Mouse (Mus musculus): ENCODE results near the gene Map4k4. TPM values are rescaled to one million over a fixed set of nuclear protein-coding genes. Genes with fewer than 3 reads are reported as not detected.

The Map4k4 gene
- polyA plus RNA-seq, 1 experiment from 2014 or later = 26.1 TPM

GRCm38 (mm10) chr1:39918517-39919115, 17.9 kb downstream of the Map4k4 start:
- no peak overlapping the region for H3K27ac ChIP-seq (ENCODE audit: poor library complexity, severe bottlenecking)
- H3K4me1 ChIP-seq (replicated peaks) = peaks cover 65% of the 10 kb centered on the region
- no peaks in the 10 kb centered on the region for H3K27me3 ChIP-seq (replicated peaks)
- WGBS = 46% methylated on average over 7 of the region's 7 CpGs
- no peak overlapping the region for H3K4me2 ChIP-seq
- no peak overlapping the region for H3K4me3 ChIP-seq
- ATAC-seq (ENCODE audit: insufficient number of reproducible peaks, low FRiP score) = no peak
- peaks cover 9% of the 10 kb centered on the region for H3K9me3 ChIP-seq (replicated peaks)
- no peak overlapping the region for H3K9ac ChIP-seq
- H3K36me3 ChIP-seq = peaks cover 14% of the 10 kb centered on the region

- no peak overlapping the region for H3K4me3 ChIP-seq
- ATAC-seq (ENCODE audit: insufficient number of reproducible peaks, low FRiP score) = no peak
- peaks cover 13% of the 10 kb centered on the region for H3K36me3 ChIP-seq
- WGBS = 45% methylated on average over 2 of the region's 2 CpGs
- peaks cover 1% of the 10 kb centered on the region for H3K9me3 ChIP-seq (replicated peaks)
- H3K9ac ChIP-seq = no peak overlapping the region
- no peaks in the 10 kb centered on the region for H3K27me3 ChIP-seq (replicated peaks)
- no peak overlapping the region; the same call in 1 of the 2 replicates for H3K27ac ChIP-seq (ENCODE audit: poor library complexity, severe bottlenecking)
- peaks cover 78% of the 10 kb centered on the region for H3K4me1 ChIP-seq (replicated peaks)
- H3K4me2 ChIP-seq = no peak overlapping the region
These were observed 19.9 kb downstream of the Map4k4 start for GRCm38 (mm10) chr1:39920616-39921015.

GRCm38 (mm10) chr1:39921996-39922395, 21.3 kb downstream of the Map4k4 start:
- Histone ChIP-seq H3K4me1 (replicated peaks) (peaks cover 81% of the 10 kb centered on the region), H3K27ac (ENCODE audit: poor library complexity, severe bottlenecking) (no peak overlapping the region), H3K4me3 (no peak overlapping the region), H3K9me3 (replicated peaks) (no peaks in the 10 kb centered on the region), H3K36me3 (peaks cover 13% of the 10 kb centered on the region), H3K27me3 (replicated peaks) (no peaks in the 10 kb centered on the region), H3K4me2 (no peak overlapping the region), H3K9ac (no peak overlapping the region; the same call in 1 of the 2 replicates)
- ATAC-seq (ENCODE audit: insufficient number of reproducible peaks, low FRiP score) = no peak
- WGBS = 77% methylated on average over 3 of the region's 3 CpGs

GRCm38 (mm10) chr1:39922714-39923113, 22.0 kb downstream of the Map4k4 start:
- Histone ChIP-seq H3K9me3 (replicated peaks) (no peaks in the 10 kb centered on the region), H3K4me3 (no peak overlapping the region), H3K4me1 (replicated peaks) (peaks cover 83% of the 10 kb centered on the region), H3K27me3 (replicated peaks) (no peaks in the 10 kb centered on the region), H3K4me2 (peak overlapping the region; percentile 61), H3K36me3 (peaks cover 13% of the 10 kb centered on the region), H3K27ac (ENCODE audit: poor library complexity, severe bottlenecking) (peak overlapping the region; percentile 71), H3K9ac (no peak overlapping the region)
- peak; percentile 46 for ATAC-seq (ENCODE audit: insufficient number of reproducible peaks, low FRiP score)
- WGBS = 21% methylated on average over 8 of the region's 8 CpGs

GRCm38 (mm10) chr1:39923395-39924337, 23.0 kb downstream of the Map4k4 start:
- Histone ChIP-seq H3K4me3 (peak overlapping the region; percentile 22; the same call in 1 of the 2 replicates), H3K4me2 (peak overlapping the region; percentile 61), H3K36me3 (peaks cover 13% of the 10 kb centered on the region), H3K27ac (ENCODE audit: poor library complexity, severe bottlenecking) (peak overlapping the region; percentile 71), H3K27me3 (replicated peaks) (no peaks in the 10 kb centered on the region), H3K4me1 (replicated peaks) (peaks cover 80% of the 10 kb centered on the region), H3K9me3 (replicated peaks) (no peaks in the 10 kb centered on the region), H3K9ac (peak overlapping the region; percentile 51; the same call in 1 of the 2 replicates)
- WGBS = 5% methylated on average over 15 of the region's 15 CpGs
- peak; percentile 43; the same call in 1 of the 2 replicates for ATAC-seq (ENCODE audit: insufficient number of reproducible peaks, low FRiP score)

- Histone ChIP-seq H3K9ac (0 out of 2 replicates have a peak overlapping the region, but pooled peaks have one; percentile 10), H3K27me3 (replicated peaks) (no peaks in the 10 kb centered on the region), H3K4me3 (no peak overlapping the region), H3K4me2 (peak overlapping the region; percentile 1; the same call in 1 of the 2 replicates), H3K36me3 (0 out of 2 replicates have a peak, but pooled peaks cover 10% of the 10 kb centered on the region), H3K4me1 (replicated peaks) (peaks cover 88% of the 10 kb centered on the region), H3K27ac (ENCODE audit: poor library complexity, severe bottlenecking) (peak overlapping the region; percentile 32), H3K9me3 (replicated peaks) (no peaks in the 10 kb centered on the region)
- 38% methylated on average over 7 of the region's 7 CpGs for WGBS
- ATAC-seq (ENCODE audit: insufficient number of reproducible peaks, low FRiP score) = no peak
These were observed 30.3 kb downstream of the Map4k4 start for GRCm38 (mm10) chr1:39931055-39931454.

GRCm38 (mm10) chr1:39932216-39932739, 31.6 kb downstream of the Map4k4 start:
- Histone ChIP-seq H3K9ac (no peak overlapping the region), H3K9me3 (replicated peaks) (no peaks in the 10 kb centered on the region), H3K27ac (ENCODE audit: poor library complexity, severe bottlenecking) (peak overlapping the region; percentile 63; the same call in 1 of the 2 replicates), H3K27me3 (replicated peaks) (no peaks in the 10 kb centered on the region), H3K36me3 (0 out of 2 replicates have a peak, but pooled peaks cover 8% of the 10 kb centered on the region), H3K4me2 (no peak overlapping the region), H3K4me3 (no peak overlapping the region), H3K4me1 (replicated peaks) (peaks cover 91% of the 10 kb centered on the region)
- WGBS = 54% methylated on average over 9 of the region's 9 CpGs
- ATAC-seq (ENCODE audit: insufficient number of reproducible peaks, low FRiP score) = no peak

GRCm38 (mm10) chr1:39932922-39933321, 32.2 kb downstream of the Map4k4 start:
- no peak for ATAC-seq (ENCODE audit: insufficient number of reproducible peaks, low FRiP score)
- 64% methylated on average over 10 of the region's 10 CpGs for WGBS
- Histone ChIP-seq H3K4me2 (no peak overlapping the region), H3K9me3 (replicated peaks) (no peaks in the 10 kb centered on the region), H3K27me3 (replicated peaks) (no peaks in the 10 kb centered on the region), H3K36me3 (0 out of 2 replicates have a peak, but pooled peaks cover 8% of the 10 kb centered on the region), H3K27ac (ENCODE audit: poor library complexity, severe bottlenecking) (peak overlapping the region; percentile 63), H3K9ac (no peak overlapping the region), H3K4me1 (replicated peaks) (peaks cover 92% of the 10 kb centered on the region), H3K4me3 (no peak overlapping the region)

GRCm38 (mm10) chr1:39934954-39935353, 34.2 kb downstream of the Map4k4 start:
- Histone ChIP-seq H3K27ac (ENCODE audit: poor library complexity, severe bottlenecking) (no peak overlapping the region), H3K27me3 (replicated peaks) (no peaks in the 10 kb centered on the region), H3K4me1 (replicated peaks) (peaks cover 95% of the 10 kb centered on the region), H3K9me3 (replicated peaks) (no peaks in the 10 kb centered on the region), H3K4me3 (no peak overlapping the region), H3K9ac (no peak overlapping the region), H3K36me3 (0 out of 2 replicates have a peak, but pooled peaks cover 8% of the 10 kb centered on the region), H3K4me2 (no peak overlapping the region)
- WGBS = 39% methylated on average over 8 of the region's 8 CpGs
- ATAC-seq (ENCODE audit: insufficient number of reproducible peaks, low FRiP score) = no peak

- Histone ChIP-seq H3K27me3 (replicated peaks) (no peaks in the 10 kb centered on the region), H3K27ac (ENCODE audit: poor library complexity, severe bottlenecking) (no peak overlapping the region), H3K9ac (peak overlapping the region; percentile 70), H3K36me3 (0 out of 2 replicates have a peak, but pooled peaks cover 8% of the 10 kb centered on the region), H3K4me3 (peak overlapping the region; percentile 51), H3K4me1 (replicated peaks) (peaks cover 95% of the 10 kb centered on the region), H3K4me2 (peak overlapping the region; percentile 85), H3K9me3 (replicated peaks) (no peaks in the 10 kb centered on the region)
- no peak for ATAC-seq (ENCODE audit: insufficient number of reproducible peaks, low FRiP score)
- WGBS = 1% methylated on average over 10 of the region's 10 CpGs
These were observed 34.9 kb downstream of the Map4k4 start for GRCm38 (mm10) chr1:39935616-39936015.

All from heart, embryonic 12.5 days (tissue).